Mouse (Mus musculus): ENCODE results near the gene Gm49378. TPM values are rescaled to one million over a fixed set of nuclear protein-coding genes. Genes with fewer than 3 reads are reported as not detected.

Gene Gm49378
- polyA plus RNA-seq (2015; fragmentation: Nextera tagmentation; extraction: Ambion mirVana): 1.6 and 2.1 TPM in 2 replicates

- Histone ChIP-seq H3K4me2 (replicated peaks) (no peak within 1 kb of the TSS), H3K27me3 (no peaks in the 10 kb centered on the region), H3K4me3 (replicated peaks) (no peak within 1 kb of the TSS), H3K4me1 (replicated peaks) (peaks cover 30% of the 10 kb centered on the region), H3K9me3 (no peaks in the 10 kb centered on the region), H3K27ac (no peak within 1 kb of the TSS), H3K36me3 (peaks cover 61% of the 10 kb centered on the region), H3K9ac (replicated peaks) (no peak within 1 kb of the TSS)
- ATAC-seq: no peak
- 98% methylated on average over 9 of the region's 9 CpGs for WGBS
Observed at GRCm38 (mm10) chr14:55637795-55638194, at the start of gene Gm49378. Gene Gm49378, minus strand, starts transcription at chr14:55637895.

DNA sequence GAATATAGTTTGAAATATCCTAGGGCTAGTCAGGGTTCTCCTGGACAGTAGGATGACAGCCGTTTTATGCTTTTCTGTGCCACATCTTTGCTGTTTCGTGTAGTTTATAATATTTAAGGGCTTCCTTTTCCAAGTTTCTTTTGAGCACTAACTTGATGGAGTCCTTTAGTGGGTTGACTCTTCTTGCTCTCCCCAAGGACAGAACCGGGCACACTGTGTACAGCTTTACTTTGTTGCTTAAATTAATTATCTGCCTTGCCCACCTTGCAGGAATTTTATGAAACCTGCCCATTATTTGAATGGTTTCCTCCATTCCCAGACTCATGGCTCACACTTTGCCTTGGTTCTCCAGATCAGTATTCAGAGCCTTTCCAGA is 44.4 kb upstream of the Gm49378 start:
- peak; percentile 75 for ATAC-seq
- no peaks in the 10 kb centered on the region for H3K9me3 ChIP-seq
- H3K9ac ChIP-seq (replicated peaks): peak overlapping the region; percentile 37; the same call in 1 of the 2 replicates
- H3K4me3 ChIP-seq (replicated peaks): peak overlapping the region; percentile 70
- H3K27ac ChIP-seq: peak overlapping the region; percentile 22; the same call in 1 of the 2 replicates
- H3K27me3 ChIP-seq: no peaks in the 10 kb centered on the region
- 14% methylated on average over 3 of the region's 3 CpGs for WGBS
- H3K36me3 ChIP-seq: peaks cover 28% of the 10 kb centered on the region
- H3K4me1 ChIP-seq (replicated peaks): peaks cover 13% of the 10 kb centered on the region
- H3K4me2 ChIP-seq (replicated peaks): peak overlapping the region; percentile 86

- under 1% methylated on average over 65 of the region's 66 CpGs for WGBS
- peak; percentile 98 for ATAC-seq
- peak within 1 kb of the TSS; percentile 76 for H3K9ac ChIP-seq (replicated peaks)
- H3K4me2 ChIP-seq (replicated peaks): peak within 1 kb of the TSS; percentile 86
- peak within 1 kb of the TSS; percentile 70 for H3K4me3 ChIP-seq (replicated peaks)
- peaks cover 13% of the 10 kb centered on the region for H3K4me1 ChIP-seq (replicated peaks)
- H3K27ac ChIP-seq: peak within 1 kb of the TSS; percentile 80
- no peaks in the 10 kb centered on the region for H3K9me3 ChIP-seq
- H3K27me3 ChIP-seq: no peaks in the 10 kb centered on the region
- H3K36me3 ChIP-seq: peaks cover 35% of the 10 kb centered on the region
Observed at GRCm38 (mm10) chr14:55681160-55682117, 43.7 kb upstream of the Gm49378 start, which contains the start of gene Tinf2. Gene Tinf2, minus strand, starts transcription at chr14:55681820.

DNA sequence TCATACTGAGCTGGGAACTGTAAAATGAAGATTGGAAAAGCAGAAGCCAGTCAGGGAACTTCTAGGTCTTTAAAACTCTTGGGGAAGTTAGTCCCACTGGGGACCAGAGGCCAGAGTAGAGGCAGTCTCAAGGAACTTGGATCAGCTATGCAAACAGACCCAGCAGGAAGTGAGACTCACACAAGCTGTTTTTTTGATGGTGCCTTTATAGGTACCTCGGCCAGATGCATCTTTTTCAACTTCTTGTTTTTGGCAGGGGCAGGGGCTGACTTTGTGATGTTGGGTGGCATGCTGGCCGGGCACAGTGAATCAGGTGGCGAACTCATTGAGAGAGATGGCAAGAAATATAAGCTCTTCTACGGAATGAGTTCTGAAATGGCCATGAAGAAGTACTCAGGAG is 39.9 kb upstream of the Gm49378 start:
- Histone ChIP-seq H3K9me3 (no peaks in the 10 kb centered on the region), H3K27ac (no peak overlapping the region), H3K27me3 (no peaks in the 10 kb centered on the region), H3K4me1 (replicated peaks) (peaks cover 18% of the 10 kb centered on the region), H3K36me3 (peaks cover 43% of the 10 kb centered on the region), H3K9ac (replicated peaks) (no peak overlapping the region), H3K4me3 (replicated peaks) (no peak overlapping the region), H3K4me2 (replicated peaks) (no peak overlapping the region)
- 91% methylated on average over 4 of the region's 4 CpGs for WGBS
- ATAC-seq: no peak

GRCm38 (mm10) chr14:55672741-55673060 is 35.0 kb upstream of the Gm49378 start:
- H3K4me3 ChIP-seq (replicated peaks): peak overlapping the region; percentile 83
- H3K27ac ChIP-seq: peak overlapping the region; percentile 65; the same call in 1 of the 2 replicates
- H3K4me1 ChIP-seq (replicated peaks): peaks cover 31% of the 10 kb centered on the region
- no peaks in the 10 kb centered on the region for H3K27me3 ChIP-seq
- no peaks in the 10 kb centered on the region for H3K9me3 ChIP-seq
- no peak for ATAC-seq
- WGBS: 80% methylated on average over 7 of the region's 7 CpGs
- peak overlapping the region; percentile 87 for H3K9ac ChIP-seq (replicated peaks)
- peak overlapping the region; percentile 97 for H3K4me2 ChIP-seq (replicated peaks)
- peaks cover 24% of the 10 kb centered on the region for H3K36me3 ChIP-seq

- H3K4me3 ChIP-seq (replicated peaks): peak within 1 kb of the TSS; percentile 83
- H3K36me3 ChIP-seq: peaks cover 18% of the 10 kb centered on the region
- WGBS: under 1% methylated on average over 38 of the region's 38 CpGs
- peaks cover 31% of the 10 kb centered on the region for H3K4me1 ChIP-seq (replicated peaks)
- H3K27me3 ChIP-seq: no peaks in the 10 kb centered on the region
- H3K27ac ChIP-seq: peak within 1 kb of the TSS; percentile 91
- ATAC-seq: peak; percentile 99
- peak within 1 kb of the TSS; percentile 87 for H3K9ac ChIP-seq (replicated peaks)
- no peaks in the 10 kb centered on the region for H3K9me3 ChIP-seq
- peak within 1 kb of the TSS; percentile 97 for H3K4me2 ChIP-seq (replicated peaks)
Observed at GRCm38 (mm10) chr14:55671833-55672740, 34.4 kb upstream of the Gm49378 start, which contains the start of the genes Gmpr2 and Nedd8. Gene Gmpr2, plus strand, starts transcription at chr14:55671941. Gene Nedd8, minus strand, starts transcription at chr14:55672124.

DNA sequence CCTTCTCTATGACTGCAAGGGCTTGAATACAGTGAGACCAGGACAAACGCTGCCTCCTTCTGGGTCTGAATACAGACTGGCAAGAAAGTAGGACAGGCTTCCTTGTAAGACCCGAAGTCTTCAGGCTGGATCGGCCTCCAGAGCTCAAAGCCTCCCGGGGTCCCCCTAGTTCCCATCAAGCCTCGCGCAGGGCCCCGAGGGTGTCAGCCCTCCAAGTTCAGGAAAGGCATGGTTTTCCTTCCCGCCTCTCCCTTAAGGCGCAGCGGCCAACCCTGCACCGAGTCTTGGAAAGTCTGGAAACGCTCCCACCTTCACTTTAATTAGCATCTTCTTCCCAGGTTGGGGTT is 33.8 kb upstream of the Gm49378 start:
- WGBS: 0% methylated on average over 12 of the region's 12 CpGs

DNA sequence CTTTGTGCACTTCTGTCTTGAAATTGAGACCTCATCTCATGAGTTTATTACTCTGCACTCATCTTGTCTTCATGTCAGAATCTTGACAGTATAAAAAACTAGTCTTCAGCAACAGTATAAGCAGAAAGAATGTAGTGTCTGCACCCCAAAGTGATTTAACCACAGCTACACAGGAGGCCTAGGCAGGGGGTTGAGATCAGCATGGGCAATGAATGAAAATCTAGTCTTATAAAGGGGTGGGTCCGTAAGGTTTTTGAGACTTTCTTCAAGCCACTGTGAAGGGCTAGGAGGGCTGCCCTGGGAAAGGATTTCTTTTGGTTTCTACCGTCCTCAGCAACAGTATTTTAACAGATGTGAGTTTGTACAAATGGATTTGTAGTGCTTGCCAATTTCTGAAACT is 22.9 kb upstream of the Gm49378 start:
- peaks cover 35% of the 10 kb centered on the region for H3K36me3 ChIP-seq
- ATAC-seq: no peak
- peaks cover 16% of the 10 kb centered on the region for H3K4me1 ChIP-seq (replicated peaks)
- H3K27ac ChIP-seq: peak overlapping the region; percentile 84; the same call in 1 of the 2 replicates
- WGBS: 31% methylated on average over 2 of the region's 2 CpGs
- H3K27me3 ChIP-seq: no peaks in the 10 kb centered on the region
- peak overlapping the region; percentile 61 for H3K4me2 ChIP-seq (replicated peaks)
- no peak overlapping the region for H3K9ac ChIP-seq (replicated peaks)
- H3K4me3 ChIP-seq (replicated peaks): peak overlapping the region; percentile 63
- H3K9me3 ChIP-seq: no peaks in the 10 kb centered on the region

More for the DNA sequence above, 33.8 kb upstream of the Gm49378 start:
- Histone ChIP-seq H3K27me3 (no peaks in the 10 kb centered on the region), H3K9ac (replicated peaks) (peak overlapping the region; percentile 87), H3K36me3 (peaks cover 12% of the 10 kb centered on the region), H3K4me2 (replicated peaks) (peak overlapping the region; percentile 97), H3K9me3 (no peaks in the 10 kb centered on the region), H3K27ac (peak overlapping the region; percentile 91), H3K4me1 (replicated peaks) (peaks cover 31% of the 10 kb centered on the region), H3K4me3 (replicated peaks) (peak overlapping the region; percentile 83)
- peak; percentile 77; the same call in 1 of the 2 replicates for ATAC-seq

DNA sequence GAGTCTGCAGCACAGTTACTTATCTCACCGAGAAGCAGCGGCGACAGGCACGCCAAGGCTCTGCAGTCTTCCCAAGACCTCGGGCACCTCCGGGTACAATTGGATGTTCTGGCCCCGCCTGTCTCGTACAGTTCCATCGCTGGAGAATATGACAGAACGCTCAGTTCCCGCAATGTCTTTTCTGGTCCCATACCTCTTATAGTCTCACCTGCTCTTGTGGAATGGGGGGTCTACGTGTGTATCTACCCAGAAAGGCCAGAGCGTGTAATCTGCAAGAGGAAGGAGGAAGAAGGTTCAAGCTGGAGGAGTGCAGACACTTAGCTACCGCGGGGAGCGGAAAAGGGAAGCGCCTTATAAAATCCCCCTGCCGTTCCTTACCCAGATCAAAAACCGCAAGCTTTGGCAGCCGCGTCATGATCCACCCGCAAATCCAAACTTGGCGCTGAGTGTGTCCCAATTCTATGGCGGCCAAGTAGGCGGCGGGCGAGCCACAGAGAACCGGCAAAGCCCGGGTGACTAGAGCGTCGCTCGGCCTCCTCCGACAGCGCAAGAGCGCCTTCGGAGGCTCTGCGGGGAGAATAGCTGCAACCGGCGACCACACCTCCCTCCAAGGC is 22.4 kb upstream of the Gm49378 start, which contains the start of gene Mdp1:
Gene Mdp1 (minus strand): TSS at position 549 of the 614 bp plus-strand sequence.
- Histone ChIP-seq H3K4me1 (replicated peaks) (peaks cover 16% of the 10 kb centered on the region), H3K9ac (replicated peaks) (peak within 1 kb of the TSS; percentile 75), H3K27me3 (no peaks in the 10 kb centered on the region), H3K27ac (peak within 1 kb of the TSS; percentile 84), H3K4me3 (replicated peaks) (peak within 1 kb of the TSS; percentile 63), H3K36me3 (peaks cover 35% of the 10 kb centered on the region), H3K9me3 (no peaks in the 10 kb centered on the region), H3K4me2 (replicated peaks) (peak within 1 kb of the TSS; percentile 61)
- WGBS: under 1% methylated on average over 39 of the region's 39 CpGs
- ATAC-seq: peak; percentile 96

GRCm38 (mm10) chr14:55658011-55658410 is 20.3 kb upstream of the Gm49378 start:
- Histone ChIP-seq H3K9me3 (no peaks in the 10 kb centered on the region), H3K36me3 (peaks cover 24% of the 10 kb centered on the region), H3K4me1 (replicated peaks) (peaks cover 16% of the 10 kb centered on the region), H3K9ac (replicated peaks) (no peak overlapping the region), H3K4me3 (replicated peaks) (no peak overlapping the region), H3K4me2 (replicated peaks) (no peak overlapping the region), H3K27me3 (no peaks in the 10 kb centered on the region), H3K27ac (no peak overlapping the region)
- WGBS: 91% methylated on average over 5 of the region's 5 CpGs
- no peak for ATAC-seq

DNA sequence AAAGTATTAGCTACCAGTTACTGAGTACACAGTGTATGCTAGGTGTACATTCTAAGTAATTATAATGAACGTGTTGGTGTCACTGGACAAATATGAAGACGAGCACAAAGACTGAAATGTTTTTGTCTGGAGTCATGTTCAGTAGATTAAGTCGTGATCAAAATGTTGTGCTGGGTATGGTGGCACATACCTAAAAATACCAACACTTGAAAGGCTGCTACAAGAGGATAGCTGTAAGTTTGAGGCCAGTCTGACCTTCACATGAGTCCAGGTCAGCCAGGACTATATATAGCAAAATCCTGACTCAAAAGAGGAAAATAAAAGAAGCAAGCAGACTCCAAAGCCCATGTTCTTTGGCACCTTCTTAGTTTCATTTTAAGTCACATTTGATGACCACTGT is 19.2 kb upstream of the Gm49378 start:
- Histone ChIP-seq H3K27me3 (no peaks in the 10 kb centered on the region), H3K9ac (replicated peaks) (no peak overlapping the region), H3K36me3 (peaks cover 18% of the 10 kb centered on the region), H3K4me3 (replicated peaks) (no peak overlapping the region), H3K4me1 (replicated peaks) (peaks cover 16% of the 10 kb centered on the region), H3K4me2 (replicated peaks) (no peak overlapping the region), H3K9me3 (no peaks in the 10 kb centered on the region), H3K27ac (no peak overlapping the region)
- no peak for ATAC-seq
- 82% methylated on average over 3 of the region's 3 CpGs for WGBS
